Mouse (Mus musculus) intestine, postnatal 0 days (tissue): ENCODE results near the gene Grm4. TPM values are rescaled to one million over a fixed set of nuclear protein-coding genes. Genes with fewer than 3 reads are reported as not detected.
A peak's percentile ranks its signal among the peaks of the same experiment; 100 is the strongest.

Source experiments
- ATAC-seq: fragments of 200-750 bp; cut with Nextera tagmentation; 2 replicates; pipeline ENCODE4 v1.8.0; 2017; ENCODE audit warnings: mild to moderate bottlenecking, moderate TSS enrichment, moderate library complexity
- H3K27ac ChIP-seq: fragments of 300-500 bp; sonication (generic); 2 replicates; pipeline ENCODE4 v1.5.1; 2014; ENCODE audit warnings: mild to moderate bottlenecking, low read depth, low read length, moderate library complexity
- H3K27me3 ChIP-seq: fragments of 300-500 bp; sonication (generic); replicated peaks from 2 replicates; pipeline ENCODE4 v1.6.1; 2014; ENCODE audit warnings: low read length, mixed read lengths; ENCODE audit not compliant: control insufficient read depth, insufficient read depth
- H3K36me3 ChIP-seq: fragments of 300-500 bp; sonication (generic); 2 replicates; pipeline ENCODE4 v1.6.1; 2014; ENCODE audit warnings: mild to moderate bottlenecking, moderate library complexity; ENCODE audit not compliant: control insufficient read depth, insufficient read depth
- H3K4me1 ChIP-seq: fragments of 300-500 bp; sonication (generic); replicated peaks from 2 replicates; pipeline ENCODE4 v1.6.1; 2014; ENCODE audit warnings: antibody characterized with exemption, low read length, mixed read lengths; ENCODE audit not compliant: control insufficient read depth, insufficient read depth
- H3K4me2 ChIP-seq: fragments of 300-500 bp; sonication (generic); replicated peaks from 2 replicates; pipeline ENCODE4 v1.6.1; 2014; ENCODE audit warnings: low read depth, mild to moderate bottlenecking, moderate library complexity
- H3K4me3 ChIP-seq: fragments of 300-500 bp; sonication (generic); 2 replicates; pipeline ENCODE4 v1.5.1; 2014; ENCODE audit warnings: low read depth, low read length
- H3K9ac ChIP-seq: fragments of 300-500 bp; sonication (generic); 2 replicates; pipeline ENCODE4 v1.6.1; 2014; ENCODE audit warnings: mild to moderate bottlenecking, low read depth, low read length
- H3K9me3 ChIP-seq: fragments of 300-500 bp; sonication (generic); 2 replicates; pipeline ENCODE4 v1.6.1; 2016; ENCODE audit warnings: mixed run types; ENCODE audit not compliant: control insufficient read depth
- CTCF ChIP-seq: sonication (generic); IDR thresholded peaks from 2 replicates; pipeline ENCODE4 v1.5.1; 2016; ENCODE audit warnings: low read depth, mild to moderate bottlenecking, control low read depth, antibody characterized with exemption, moderate library complexity
- whole genome bisulfite sequencing: fragments of 180-500 bp; shearing (Covaris S2); extraction: QIAGEN DNeasy Blood & Tissue Kit; methylation state at CpG from one replicate; pipeline ENCODE4 v1.1.7; 2014; 5-methylcytosine and 5-hydroxymethylcytosine counted together
- polyA plus RNA-seq: library from polyadenylated mRNA; unstranded; fragments of >200 nt; fragmentation: Nextera tagmentation; extraction: Ambion mirVana; gene quantifications from 2 replicates; pipeline ENCODE4 v1.2.1, GENCODE M21; 2015

Gene Grm4
- polyA plus RNA-seq, 1 experiment from 2014 or later: 0.47 TPM

DNA sequence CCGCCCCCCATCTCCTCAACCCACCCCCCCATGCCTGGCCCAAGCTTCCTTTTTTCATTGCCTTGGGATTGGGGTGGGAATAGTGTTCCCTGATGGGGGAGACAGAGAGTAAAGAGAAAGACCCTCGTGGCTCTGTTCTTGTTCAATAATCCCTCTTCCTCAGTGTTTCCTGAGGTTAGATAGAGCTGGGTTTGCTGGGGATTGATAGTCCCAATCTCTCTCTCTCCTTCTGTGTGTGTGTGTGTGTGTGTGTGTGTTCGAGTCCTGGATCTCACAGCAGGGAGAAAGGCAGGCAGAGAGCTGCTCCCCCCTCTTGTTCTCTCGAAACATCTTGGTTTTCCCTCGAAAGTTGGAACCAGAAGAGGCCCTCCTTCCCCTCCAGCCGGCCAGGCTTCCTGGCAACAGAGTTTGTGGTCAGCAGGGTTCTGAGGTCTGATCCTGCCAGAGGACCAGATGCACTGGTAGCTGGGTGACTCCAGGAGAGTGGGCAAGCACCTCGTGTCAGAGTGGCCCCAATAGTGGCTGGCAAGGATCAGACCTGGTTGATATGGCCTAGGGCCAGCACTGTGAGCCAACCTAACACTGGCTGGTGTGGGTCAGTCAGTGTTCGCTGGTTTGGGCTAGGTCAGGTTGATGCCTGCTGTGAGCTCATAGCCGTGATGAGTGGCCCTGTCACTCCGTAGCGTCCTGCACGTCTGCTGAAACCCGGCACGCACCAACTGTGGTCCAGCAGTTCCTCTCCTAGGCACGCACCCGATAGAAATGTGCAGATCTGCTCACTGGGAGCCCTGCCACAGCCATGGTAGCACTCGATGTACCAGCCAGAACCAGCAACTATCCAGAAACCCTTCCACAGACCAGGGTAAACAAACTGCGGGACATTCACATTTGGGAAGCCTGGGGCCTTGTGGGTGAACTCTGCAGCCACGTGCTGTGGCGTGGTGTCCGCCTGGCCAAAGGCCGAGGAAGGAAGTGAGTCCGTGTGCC, 31.3 kb upstream of the Grm4 start:
- no peak for TF ChIP-seq CTCF
- H3K27ac ChIP-seq: no peak overlapping the region
- no peak overlapping the region for H3K4me3 ChIP-seq
- no peak overlapping the region for H3K4me2 ChIP-seq
- H3K27me3 ChIP-seq: no peaks in the 10 kb centered on the region
- no peak for ATAC-seq
- H3K4me1 ChIP-seq: no peaks in the 10 kb centered on the region
- H3K9me3 ChIP-seq: no peaks in the 10 kb centered on the region
- WGBS: 77% methylated on average over 23 of the region's 23 CpGs
- no peak overlapping the region for H3K9ac ChIP-seq
- H3K36me3 ChIP-seq: no peaks in the 10 kb centered on the region; the same call in 1 of the 2 replicates

DNA sequence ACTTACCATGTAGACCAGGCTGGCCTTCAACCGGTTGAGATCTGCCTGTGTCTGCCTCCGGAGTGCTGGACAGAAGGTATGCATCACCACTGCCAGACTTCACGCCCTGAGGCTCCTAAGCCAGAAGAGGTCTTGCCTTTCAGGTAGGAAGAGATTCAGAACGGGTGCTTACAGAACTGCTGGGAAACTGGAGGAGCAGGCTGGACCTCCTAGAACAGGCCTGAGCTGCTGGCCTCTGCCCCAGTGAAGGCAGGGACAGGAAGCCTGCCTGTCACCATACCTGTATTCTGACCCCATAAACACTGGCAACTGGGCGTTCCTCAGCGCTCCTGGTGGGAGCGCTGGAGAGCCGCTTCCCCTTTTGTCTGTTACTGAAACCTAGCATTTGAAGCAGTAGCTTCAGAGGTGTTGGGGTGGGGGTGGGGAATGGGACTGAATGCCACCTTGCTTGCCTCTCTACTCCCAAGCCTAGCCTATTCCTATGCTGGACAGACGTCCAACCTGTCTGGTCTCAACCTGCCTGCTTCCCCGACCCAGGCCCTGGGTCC, 30.3 kb upstream of the Grm4 start:
- no peak for ATAC-seq
- Histone ChIP-seq H3K4me1 (no peaks in the 10 kb centered on the region), H3K4me2 (no peak overlapping the region), H3K9me3 (no peaks in the 10 kb centered on the region), H3K27ac (no peak overlapping the region), H3K27me3 (no peaks in the 10 kb centered on the region), H3K4me3 (no peak overlapping the region), H3K9ac (no peak overlapping the region), H3K36me3 (no peaks in the 10 kb centered on the region)
- TF ChIP-seq CTCF: peak; percentile 11; the same call in 1 of the 2 replicates
- 68% methylated on average over 10 of the region's 10 CpGs for WGBS

DNA sequence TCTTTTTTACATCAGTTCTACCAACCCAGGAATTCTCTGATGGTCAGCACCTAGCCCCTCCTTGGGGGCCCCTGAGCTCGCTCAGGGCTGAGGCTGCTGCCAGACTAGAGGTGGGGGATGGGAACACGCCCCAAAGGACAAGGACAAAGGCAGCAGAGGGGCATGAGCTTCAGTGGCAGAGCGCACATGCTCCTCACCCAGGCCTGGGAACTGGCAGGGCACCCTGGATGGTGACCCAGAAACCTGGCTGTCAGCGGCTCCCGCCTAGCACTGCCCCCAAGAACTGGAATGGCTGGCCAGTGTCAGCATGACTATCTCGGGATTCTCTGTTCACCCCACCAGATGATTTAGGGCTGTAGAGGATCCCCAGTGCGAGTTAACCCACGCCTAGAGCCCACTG, 28.0 kb upstream of the Grm4 start:
- no peak for TF ChIP-seq CTCF
- 77% methylated on average over 8 of the region's 8 CpGs for WGBS
- H3K9me3 ChIP-seq: no peaks in the 10 kb centered on the region

DNA sequence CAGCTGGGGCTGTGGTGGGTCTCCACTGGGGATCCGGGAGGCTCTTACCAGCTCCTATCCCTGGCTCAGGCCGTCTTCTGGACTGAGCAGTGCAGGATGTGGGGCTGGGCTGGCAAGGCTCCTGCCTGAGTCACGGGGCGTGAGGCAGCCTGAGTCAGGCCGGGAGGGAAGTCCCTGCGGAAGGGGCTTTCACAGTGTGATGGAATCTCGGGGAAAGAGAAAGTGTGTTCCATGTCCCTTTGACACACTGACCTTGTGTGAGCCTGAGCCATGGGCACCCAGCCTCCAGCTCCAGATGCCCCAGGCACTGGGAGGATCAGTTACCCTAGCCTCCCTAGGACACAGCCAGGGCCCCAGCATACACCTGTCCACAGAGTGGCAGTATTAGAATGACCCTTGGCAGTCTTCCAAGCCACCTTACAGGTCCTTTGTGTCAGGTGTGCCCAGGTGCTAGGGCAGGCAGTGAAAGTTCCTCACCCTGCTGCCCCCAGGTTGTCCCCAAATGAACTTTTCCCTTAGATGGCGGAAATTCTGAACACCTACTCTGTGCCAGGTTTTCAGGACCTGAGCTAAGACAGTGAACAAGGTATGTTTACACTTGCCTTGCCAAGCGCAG, 26.2 kb upstream of the Grm4 start:
- H3K36me3 ChIP-seq: no peaks in the 10 kb centered on the region
- 52% methylated on average over 9 of the region's 9 CpGs for WGBS
- H3K9me3 ChIP-seq: no peaks in the 10 kb centered on the region
- H3K27me3 ChIP-seq: no peaks in the 10 kb centered on the region
- H3K9ac ChIP-seq: no peak overlapping the region
- H3K4me1 ChIP-seq: no peaks in the 10 kb centered on the region
- H3K4me3 ChIP-seq: no peak overlapping the region
- TF ChIP-seq CTCF: 0 out of 2 replicates have a peak, but pooled peaks have one; percentile 7
- no peak overlapping the region for H3K27ac ChIP-seq
- peak; percentile 52 for ATAC-seq
- H3K4me2 ChIP-seq: no peak overlapping the region

More for the DNA sequence above, 28.0 kb upstream of the Grm4 start:
- ATAC-seq: no peak
- Histone ChIP-seq H3K4me1 (no peaks in the 10 kb centered on the region), H3K27me3 (no peaks in the 10 kb centered on the region), H3K4me3 (no peak overlapping the region), H3K4me2 (no peak overlapping the region), H3K9ac (no peak overlapping the region), H3K36me3 (no peaks in the 10 kb centered on the region), H3K27ac (no peak overlapping the region)

DNA sequence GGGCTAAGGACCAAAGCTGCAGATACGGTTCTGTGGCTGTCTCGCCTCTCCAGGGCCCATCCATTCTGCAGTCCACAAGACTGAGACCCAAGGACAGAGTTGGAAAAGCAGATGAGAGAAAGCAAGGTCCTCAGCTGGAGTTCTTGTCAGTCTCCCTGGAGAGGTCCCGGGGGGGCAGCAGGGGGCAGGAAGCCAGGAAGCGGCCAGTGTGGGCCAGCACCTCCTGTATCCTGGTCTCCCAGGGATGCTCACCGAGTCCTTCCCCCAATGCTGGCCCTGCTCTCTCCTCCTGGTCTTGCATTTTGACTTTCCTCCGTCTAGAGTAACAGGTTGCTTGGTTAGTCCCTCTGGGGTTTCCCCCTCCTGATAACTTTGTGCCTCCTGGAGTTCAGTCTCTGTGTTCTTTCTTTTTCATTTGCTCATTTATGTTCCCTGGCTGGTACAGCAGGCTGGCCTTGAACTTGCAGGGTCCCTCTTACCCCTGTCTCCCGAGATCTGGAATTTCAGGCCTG, 25.4 kb upstream of the Grm4 start:
- no peak for TF ChIP-seq CTCF
- Histone ChIP-seq H3K9ac (no peak overlapping the region), H3K4me1 (no peaks in the 10 kb centered on the region), H3K9me3 (no peaks in the 10 kb centered on the region), H3K27ac (no peak overlapping the region), H3K36me3 (no peaks in the 10 kb centered on the region), H3K4me2 (no peak overlapping the region), H3K4me3 (no peak overlapping the region), H3K27me3 (no peaks in the 10 kb centered on the region)
- ATAC-seq: no peak
- WGBS: 83% methylated on average over 7 of the region's 7 CpGs

DNA sequence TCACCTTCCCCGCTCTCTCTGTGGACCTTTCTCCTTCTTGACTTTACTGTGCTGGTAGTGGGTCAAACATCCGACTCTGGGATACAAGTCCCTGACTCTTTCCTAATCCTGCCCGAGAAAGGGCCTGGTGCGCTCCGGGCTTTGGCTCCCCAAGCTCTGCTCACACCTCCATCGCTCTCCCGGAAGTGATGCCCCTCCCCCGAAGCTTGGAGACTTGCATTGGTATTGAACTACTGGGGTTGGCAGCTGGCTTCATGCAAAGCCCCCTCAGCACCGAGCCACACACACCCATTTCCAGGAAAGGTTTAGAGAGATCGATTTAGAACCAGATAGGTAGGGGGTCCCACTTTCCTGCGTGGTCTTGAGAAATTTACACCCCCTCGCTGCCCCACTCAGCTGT, 24.8 kb upstream of the Grm4 start:
- H3K27me3 ChIP-seq: no peaks in the 10 kb centered on the region
- no peak for TF ChIP-seq CTCF
- no peak overlapping the region for H3K9ac ChIP-seq
- H3K9me3 ChIP-seq: no peaks in the 10 kb centered on the region
- H3K27ac ChIP-seq: no peak overlapping the region
- H3K36me3 ChIP-seq: no peaks in the 10 kb centered on the region
- no peaks in the 10 kb centered on the region for H3K4me1 ChIP-seq
- no peak overlapping the region for H3K4me3 ChIP-seq
- no peak overlapping the region for H3K4me2 ChIP-seq
- 62% methylated on average over 12 of the region's 12 CpGs for WGBS
- no peak for ATAC-seq
